Mouse (Mus musculus): ENCODE measurements around the gene Nfat5.

DNA sequence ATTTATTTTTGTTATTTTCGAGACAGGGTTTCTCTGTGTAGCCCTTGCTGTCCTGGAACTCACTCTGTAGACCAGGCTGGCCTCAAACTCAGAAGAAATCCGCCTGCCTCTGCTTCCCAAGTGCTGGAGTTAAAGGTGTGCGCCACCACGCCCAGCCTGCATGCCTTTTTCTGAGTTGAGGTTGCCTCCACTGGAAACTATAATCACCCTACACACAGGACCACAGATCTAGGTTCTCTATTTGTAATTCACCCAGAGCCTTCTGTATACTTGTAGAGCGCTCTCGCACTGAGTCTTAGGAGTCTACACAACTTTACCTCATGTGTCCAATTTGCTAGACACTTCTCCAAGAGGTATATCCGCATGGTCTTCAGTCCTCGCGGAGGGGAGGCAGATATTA is 130.9 kb downstream of the Nfat5 start:
- TF ChIP-seq CTCF (IDR thresholded peaks at IDR 0.05; ENCODE audit: borderline replicate concordance, insufficient read depth, low read length) (no peak), POLR2A (IDR thresholded peaks at IDR 0.05; ENCODE audit: low read depth, low read length) (no peak)

Measured in embryonic fibroblast, embryonic 13.5 days (primary cell).